ENCODE assay signal across 7 mouse cellular contexts in genomic region chr7:117380418-117381187, GRCm38 (mm10). TPM values are rescaled to one million over a fixed set of nuclear protein-coding genes. Genes with fewer than 3 reads are reported as not detected.
DNase-seq lines count a peak whose midpoint lies in the region; ATAC-seq lines count a peak whose summit lies in the region.

Xylt1 (plus strand) TSS chr7:117380979.

- peak within 1 kb of the TSS; percentile 82 for H3K9ac ChIP-seq in embryonic facial prominence, embryonic 14.5 days (ENCODE audit: low read depth, low read length)
- peak within 1 kb of the TSS; percentile 74 for H3K9ac ChIP-seq in heart, embryonic 11.5 days (ENCODE audit: low read depth, low read length)
- peak within 1 kb of the TSS; percentile 76 for H3K9ac ChIP-seq in kidney, embryonic 15.5 days
- peak within 1 kb of the TSS; percentile 72 for H3K9ac ChIP-seq in liver, embryonic 11.5 days (ENCODE audit: low read depth, low read length)

- WGBS in embryonic facial prominence, embryonic 14.5 days, result under 1% methylated on average over 16 of the region's 69 CpGs
- WGBS in heart, embryonic 11.5 days (ENCODE audit: insufficient replicate concordance), result 1% methylated on average over 40 of the region's 69 CpGs
- WGBS in kidney, embryonic 15.5 days, result under 1% methylated on average over 66 of the region's 69 CpGs
- under 1% methylated on average over 61 of the region's 69 CpGs for WGBS in liver, embryonic 11.5 days

- peak; percentile 61 to 72 for DNase-seq in adrenal gland, postnatal 4 days (ENCODE audit: low spot score in 2 of 2)
- DNase-seq in embryonic facial prominence, embryonic 14.5 days (ENCODE audit: low spot score), result peak; percentile 92
- peak; percentile 82 for DNase-seq in liver, embryonic 11.5 days (ENCODE audit: low spot score)
- DNase-seq in spleen, postnatal 36 days (ENCODE audit: low spot score in 2 of 2), result peak; percentile 79 to 80

- H3K27ac ChIP-seq in embryonic facial prominence, embryonic 14.5 days (replicated peaks; ENCODE audit: low read depth, low read length), result peak within 1 kb of the TSS; percentile 81
- peak within 1 kb of the TSS; percentile 59 for H3K27ac ChIP-seq in heart, embryonic 11.5 days (ENCODE audit: low read depth, low read length)
- peak within 1 kb of the TSS; percentile 93 for H3K27ac ChIP-seq in kidney, embryonic 15.5 days
- H3K27ac ChIP-seq in liver, embryonic 11.5 days (ENCODE audit: low read depth, low read length), result peak within 1 kb of the TSS; percentile 52

- H3K27me3 ChIP-seq in embryonic facial prominence, embryonic 14.5 days (replicated peaks; ENCODE audit: control insufficient read depth, insufficient read depth, low read length), result no peaks in the 10 kb centered on the region; the same call in 1 of the 2 replicates
- H3K27me3 ChIP-seq in heart, embryonic 11.5 days (ENCODE audit: control insufficient read depth, insufficient read depth, low read length), result peaks cover 4% of the 10 kb centered on the region; the same call in 1 of the 2 replicates
- H3K27me3 ChIP-seq in kidney, embryonic 15.5 days, result 0 out of 2 replicates have a peak, but pooled peaks cover 6% of the 10 kb centered on the region
- peaks cover 29% of the 10 kb centered on the region for H3K27me3 ChIP-seq in liver, embryonic 11.5 days (replicated peaks; ENCODE audit: control insufficient read depth, insufficient read depth, low read length)

- peak; percentile 91 for ATAC-seq in embryonic facial prominence, embryonic 14.5 days (ENCODE audit: low read depth)
- ATAC-seq in heart, embryonic 11.5 days (replicated peaks; ENCODE audit: insufficient number of reproducible peaks, low FRiP score, low TSS enrichment), result peak; percentile 79
- ATAC-seq in kidney, embryonic 15.5 days (replicated peaks; ENCODE audit: low FRiP score), result peak; percentile 84
- peak; percentile 75 for ATAC-seq in liver, embryonic 11.5 days (replicated peaks; ENCODE audit: low FRiP score)
- peak; percentile 45 for ATAC-seq in monocyte, adult 5-6 weeks (replicated peaks; ENCODE audit: insufficient number of reproducible peaks, low FRiP score, low TSS enrichment, poor library complexity, severe bottlenecking)

- peak within 1 kb of the TSS; percentile 93 for H3K4me2 ChIP-seq in embryonic facial prominence, embryonic 14.5 days (ENCODE audit: low read depth, low read length)
- peak within 1 kb of the TSS; percentile 87 for H3K4me2 ChIP-seq in heart, embryonic 11.5 days
- peak within 1 kb of the TSS; percentile 90 for H3K4me2 ChIP-seq in kidney, embryonic 15.5 days
- peak within 1 kb of the TSS; percentile 95 for H3K4me2 ChIP-seq in liver, embryonic 11.5 days

- no peaks in the 10 kb centered on the region for H3K9me3 ChIP-seq in embryonic facial prominence, embryonic 14.5 days (ENCODE audit: control insufficient read depth, low read length)
- H3K9me3 ChIP-seq in heart, embryonic 11.5 days (replicated peaks; ENCODE audit: control insufficient read depth, low read length), result no peaks in the 10 kb centered on the region
- H3K9me3 ChIP-seq in kidney, embryonic 15.5 days (replicated peaks), result no peaks in the 10 kb centered on the region
- no peaks in the 10 kb centered on the region for H3K9me3 ChIP-seq in liver, embryonic 11.5 days (ENCODE audit: control insufficient read depth, low read length)

- no peaks in the 10 kb centered on the region for H3K36me3 ChIP-seq in embryonic facial prominence, embryonic 14.5 days (ENCODE audit: control insufficient read depth, insufficient read depth, low read length)
- no peaks in the 10 kb centered on the region for H3K36me3 ChIP-seq in heart, embryonic 11.5 days (ENCODE audit: control insufficient read depth, insufficient read depth, low read length)
- H3K36me3 ChIP-seq in kidney, embryonic 15.5 days, result no peaks in the 10 kb centered on the region
- H3K36me3 ChIP-seq in liver, embryonic 11.5 days (ENCODE audit: control insufficient read depth, insufficient read depth, low read length), result no peaks in the 10 kb centered on the region

- H3K4me3 ChIP-seq in embryonic facial prominence, embryonic 14.5 days (ENCODE audit: low read depth, low read length), result peak within 1 kb of the TSS; percentile 82
- peak within 1 kb of the TSS; percentile 75 for H3K4me3 ChIP-seq in heart, embryonic 11.5 days (ENCODE audit: low read depth, low read length)
- peak within 1 kb of the TSS; percentile 83 for H3K4me3 ChIP-seq in kidney, embryonic 15.5 days (replicated peaks)
- peak within 1 kb of the TSS; percentile 78 for H3K4me3 ChIP-seq in liver, embryonic 11.5 days (ENCODE audit: low read depth, low read length)

- H3K4me1 ChIP-seq in embryonic facial prominence, embryonic 14.5 days (ENCODE audit: control insufficient read depth, insufficient read depth, low read length), result peaks cover 6% of the 10 kb centered on the region; the same call in 1 of the 2 replicates
- H3K4me1 ChIP-seq in heart, embryonic 11.5 days (ENCODE audit: control insufficient read depth, insufficient read depth, low read length), result peaks cover 13% of the 10 kb centered on the region
- peaks cover 51% of the 10 kb centered on the region for H3K4me1 ChIP-seq in kidney, embryonic 15.5 days
- peaks cover 11% of the 10 kb centered on the region; the same call in 1 of the 2 replicates for H3K4me1 ChIP-seq in liver, embryonic 11.5 days (replicated peaks; ENCODE audit: control insufficient read depth, insufficient read depth, low read length)

RNA-seq across cellular contexts. Expression of gene Xylt1, which starts in this region (rescaled TPM):
- 10 to 100 TPM in 1 of 2 experiments, 1 to 10 TPM in 1; 9.3 to 12.4 TPM for total RNA-seq in adrenal gland, postnatal 4 days (2021)
- polyA plus RNA-seq in embryonic facial prominence, embryonic 14.5 days (2014; fragmentation: Nextera tagmentation; extraction: Ambion mirVana), result 3.0 and 3.6 TPM in 2 replicates
- 1.5 and 1.8 TPM in 2 replicates for polyA plus RNA-seq in heart, embryonic 11.5 days (2014; fragmentation: Nextera tagmentation; extraction: Ambion mirVana)
- polyA plus RNA-seq in kidney, embryonic 15.5 days (2015; fragmentation: Nextera tagmentation; extraction: Ambion mirVana), result 2.1 and 2.3 TPM in 2 replicates
- 0.73 and 0.87 TPM in 2 replicates for polyA plus RNA-seq in liver, embryonic 11.5 days (2014; fragmentation: Nextera tagmentation; extraction: Ambion mirVana)
- total RNA-seq in monocyte, adult 5-6 weeks (2017), result 30.0 to 50.7 TPM (median 43.6 TPM) in 3 replicates

Comparison
In these comparisons a context has a peak if more than half of its experiments do, and no peak if none do; other contexts are left out.
1. Peak in every context shown above with its lines: DNase-seq, ATAC-seq, H3K4me3 ChIP-seq and H3K27ac ChIP-seq.
2. Peak in DNase-seq, ATAC-seq, H3K4me3 ChIP-seq, H3K27ac ChIP-seq, H3K9ac ChIP-seq and H3K4me2 ChIP-seq in liver, embryonic 11.5 days; RNA of the gene not detected or under 1 TPM.